Mouse (Mus musculus) small intestine, adult 2 months (tissue): Measurements from ENCODE around the gene Olfr1287.

Source experiments
- CTCF ChIP-seq: fragments of 200-500 bp; IDR thresholded peaks from 2 replicates; pipeline ENCODE4 v1.5.1; 2012; ENCODE audit warnings: low read depth, mild to moderate bottlenecking, control low read depth, inconsistent platforms, low read length, moderate library complexity, mixed read lengths; ENCODE audit not compliant: insufficient replicate concordance, insufficient read length; ENCODE audit errors: extremely low read depth
- POLR2A ChIP-seq: fragments of 200-500 bp; IDR thresholded peaks from 2 replicates; pipeline ENCODE4 v1.6.1; 2012; ENCODE audit warnings: low read depth, mild to moderate bottlenecking, control low read depth, inconsistent platforms, low read length, moderate library complexity

DNA sequence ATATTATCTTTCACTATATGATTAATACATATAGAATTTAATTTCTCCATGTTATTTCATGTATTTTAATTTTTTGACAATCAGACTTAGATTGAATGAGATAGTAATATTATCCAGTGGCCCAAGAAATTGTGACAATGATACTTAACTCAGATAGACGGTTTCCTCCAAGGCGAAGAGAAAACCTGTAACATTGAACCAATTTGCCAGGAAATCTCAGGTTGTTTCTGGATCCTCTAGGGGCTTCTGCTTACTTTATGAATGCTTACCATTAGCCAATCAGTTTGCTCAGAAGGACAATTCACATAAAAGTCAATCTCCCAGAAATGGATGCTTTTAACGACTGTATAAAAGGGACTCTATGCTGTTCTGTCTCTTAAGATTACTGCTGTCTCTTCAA is 47.9 kb downstream of the Olfr1287 start, which contains the start of gene Olfr1291-ps1:
- TF ChIP-seq CTCF (no peak), POLR2A (no peak)
